Mouse (Mus musculus): ENCODE measurements at regions not wholly inside any gene's neighbourhood (a gene's known extent, or its start where the extent isn't known, plus 50 kb on each side); places are given as distances from the start of the nearest gene placed in this dataset.

GRCm38 (mm10) chr6:147416592-147416991, 59.0 kb upstream of the Ccdc91 start:
- H3K27me3 ChIP-seq (ENCODE audit: control insufficient read depth, insufficient read depth, low read length): no peaks in the 10 kb centered on the region
- no peaks in the 10 kb centered on the region for H3K36me3 ChIP-seq (replicated peaks; ENCODE audit: control insufficient read depth, insufficient read depth)
- no peaks in the 10 kb centered on the region for H3K4me1 ChIP-seq (replicated peaks; ENCODE audit: control insufficient read depth, insufficient read depth, low read length)
- H3K9ac ChIP-seq: no peak overlapping the region
- no peak overlapping the region for H3K27ac ChIP-seq
- ATAC-seq (ENCODE audit: low FRiP score) (no peak), DNase-seq (ENCODE audit: low spot score) (no peak)
- H3K4me3 ChIP-seq (replicated peaks; ENCODE audit: low read length): no peak overlapping the region
- H3K4me2 ChIP-seq (replicated peaks): no peak overlapping the region
- 81% methylated on average over 3 of the region's 3 CpGs for WGBS
- H3K9me3 ChIP-seq (ENCODE audit: control insufficient read depth, low read length): no peaks in the 10 kb centered on the region

GRCm38 (mm10) chr6:147413713-147414112, 61.9 kb upstream of the Ccdc91 start:
- no peak for DNase-seq (ENCODE audit: low spot score)
- no peak for ATAC-seq (ENCODE audit: low FRiP score)
- Histone ChIP-seq H3K4me3 (replicated peaks; ENCODE audit: low read length) (no peak overlapping the region), H3K4me1 (replicated peaks; ENCODE audit: control insufficient read depth, insufficient read depth, low read length) (no peaks in the 10 kb centered on the region), H3K27ac (no peak overlapping the region), H3K4me2 (replicated peaks) (no peak overlapping the region), H3K9me3 (ENCODE audit: control insufficient read depth, low read length) (no peaks in the 10 kb centered on the region), H3K36me3 (replicated peaks; ENCODE audit: control insufficient read depth, insufficient read depth) (no peaks in the 10 kb centered on the region), H3K27me3 (ENCODE audit: control insufficient read depth, insufficient read depth, low read length) (no peaks in the 10 kb centered on the region), H3K9ac (no peak overlapping the region)
- 90% methylated on average over 3 of the region's 3 CpGs for WGBS

- H3K4me3 ChIP-seq (replicated peaks; ENCODE audit: low read length): no peak overlapping the region
- DNase-seq (ENCODE audit: low spot score): no peak
- no peaks in the 10 kb centered on the region for H3K4me1 ChIP-seq (replicated peaks; ENCODE audit: control insufficient read depth, insufficient read depth, low read length)
- H3K9ac ChIP-seq: no peak overlapping the region
- 92% methylated on average over 6 of the region's 6 CpGs for WGBS
- no peak overlapping the region for H3K4me2 ChIP-seq (replicated peaks)
- no peak overlapping the region for H3K27ac ChIP-seq
- no peaks in the 10 kb centered on the region for H3K36me3 ChIP-seq (replicated peaks; ENCODE audit: control insufficient read depth, insufficient read depth)
- no peaks in the 10 kb centered on the region for H3K27me3 ChIP-seq (ENCODE audit: control insufficient read depth, insufficient read depth, low read length)
- no peak for ATAC-seq (ENCODE audit: low FRiP score)
- no peaks in the 10 kb centered on the region for H3K9me3 ChIP-seq (ENCODE audit: control insufficient read depth, low read length)
Measured at GRCm38 (mm10) chr6:147397984-147398383, 77.6 kb upstream of the Ccdc91 start.

DNA sequence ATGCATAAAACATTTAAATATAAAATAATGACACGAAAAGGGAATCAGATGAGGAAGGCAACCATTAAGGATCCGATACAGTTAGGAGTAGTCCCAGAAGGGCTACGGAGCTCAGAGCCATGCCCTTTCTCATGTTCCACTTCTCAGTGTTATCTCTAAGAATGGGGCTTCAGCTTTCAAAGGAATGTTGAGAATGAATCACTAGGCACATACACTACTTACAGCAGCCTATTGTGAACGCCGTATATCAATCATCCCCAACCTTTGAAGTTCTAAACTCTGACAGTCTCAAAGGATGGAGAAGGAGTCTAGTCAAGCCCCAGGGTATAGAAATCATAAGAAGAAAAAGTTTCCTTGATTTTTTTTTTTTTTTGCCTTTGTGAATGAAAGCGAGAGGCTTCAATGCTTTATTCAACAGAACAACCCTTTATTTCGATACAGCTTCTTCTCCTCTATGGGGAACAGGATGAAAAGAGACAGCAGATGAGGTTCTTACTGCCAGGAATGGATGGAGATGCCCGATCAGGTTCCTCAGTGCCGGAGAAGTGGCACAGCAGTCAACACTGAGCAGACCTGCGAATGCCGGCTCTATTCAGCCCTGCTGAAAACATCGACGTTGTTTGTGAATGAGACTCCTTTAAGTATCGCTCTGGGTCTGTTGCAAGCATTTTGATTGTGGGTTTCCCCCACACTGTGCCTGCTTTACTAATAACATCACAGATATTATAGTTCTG, 84.0 kb upstream of the Ccdc91 start:
- H3K4me1 ChIP-seq (replicated peaks; ENCODE audit: control insufficient read depth, insufficient read depth, low read length): no peaks in the 10 kb centered on the region
- no peak overlapping the region for H3K4me3 ChIP-seq (replicated peaks; ENCODE audit: low read length)
- H3K9ac ChIP-seq: no peak overlapping the region
- no peaks in the 10 kb centered on the region for H3K36me3 ChIP-seq (replicated peaks; ENCODE audit: control insufficient read depth, insufficient read depth)
- H3K4me2 ChIP-seq (replicated peaks): 0 out of 2 replicates have a peak overlapping the region, but pooled peaks have one; percentile 15
- H3K27ac ChIP-seq: no peak overlapping the region
- 28% methylated on average over 14 of the region's 14 CpGs for WGBS
- H3K9me3 ChIP-seq (ENCODE audit: control insufficient read depth, low read length): no peaks in the 10 kb centered on the region
- ATAC-seq (ENCODE audit: low FRiP score): no peak
- H3K27me3 ChIP-seq (ENCODE audit: control insufficient read depth, insufficient read depth, low read length): no peaks in the 10 kb centered on the region
- no peak for DNase-seq (ENCODE audit: low spot score)

- ATAC-seq (ENCODE audit: low FRiP score) (no peak), DNase-seq (ENCODE audit: low spot score) (no peak)
- Histone ChIP-seq H3K4me1 (replicated peaks; ENCODE audit: control insufficient read depth, insufficient read depth, low read length) (no peaks in the 10 kb centered on the region), H3K9ac (no peak overlapping the region), H3K36me3 (replicated peaks; ENCODE audit: control insufficient read depth, insufficient read depth) (no peaks in the 10 kb centered on the region), H3K27ac (no peak overlapping the region), H3K4me2 (replicated peaks) (no peak overlapping the region), H3K9me3 (ENCODE audit: control insufficient read depth, low read length) (no peaks in the 10 kb centered on the region), H3K4me3 (replicated peaks; ENCODE audit: low read length) (no peak overlapping the region), H3K27me3 (ENCODE audit: control insufficient read depth, insufficient read depth, low read length) (no peaks in the 10 kb centered on the region)
- WGBS: 79% methylated on average over 5 of the region's 5 CpGs
Measured at GRCm38 (mm10) chr6:147390499-147390898, 85.1 kb upstream of the Ccdc91 start.

- Histone ChIP-seq H3K27me3 (ENCODE audit: control insufficient read depth, insufficient read depth, low read length) (no peaks in the 10 kb centered on the region), H3K9me3 (ENCODE audit: control insufficient read depth, low read length) (no peaks in the 10 kb centered on the region), H3K9ac (no peak overlapping the region), H3K4me3 (replicated peaks; ENCODE audit: low read length) (no peak overlapping the region), H3K4me1 (replicated peaks; ENCODE audit: control insufficient read depth, insufficient read depth, low read length) (no peaks in the 10 kb centered on the region), H3K4me2 (replicated peaks) (no peak overlapping the region), H3K36me3 (replicated peaks; ENCODE audit: control insufficient read depth, insufficient read depth) (no peaks in the 10 kb centered on the region), H3K27ac (no peak overlapping the region)
- no peak for ATAC-seq (ENCODE audit: low FRiP score)
- 18% methylated on average over 2 of the region's 2 CpGs for WGBS
- DNase-seq (ENCODE audit: low spot score): no peak
Measured at GRCm38 (mm10) chr6:147388727-147389126, 86.9 kb upstream of the Ccdc91 start.

DNA sequence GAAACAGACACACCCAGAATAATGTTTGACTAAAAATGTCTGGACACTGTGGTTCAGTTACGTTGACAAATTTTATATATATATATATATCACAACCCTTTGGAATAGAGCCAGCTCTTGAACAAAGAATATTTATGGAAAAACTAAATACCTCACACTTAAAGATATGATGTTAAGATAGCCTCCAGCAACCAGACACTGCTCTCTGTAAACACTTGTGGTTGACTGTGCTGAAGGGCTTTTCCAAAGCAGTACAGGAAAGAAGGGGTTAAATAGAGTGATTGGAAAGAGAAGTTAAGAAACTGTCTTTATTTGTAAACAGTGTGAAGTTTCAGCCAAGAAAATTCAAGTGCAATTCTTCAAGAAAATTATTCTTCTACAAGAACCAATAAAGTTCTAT, 90.0 kb upstream of the Ccdc91 start:
- no peak for ATAC-seq (ENCODE audit: low FRiP score)
- Histone ChIP-seq H3K9me3 (ENCODE audit: control insufficient read depth, low read length) (no peaks in the 10 kb centered on the region), H3K36me3 (replicated peaks; ENCODE audit: control insufficient read depth, insufficient read depth) (no peaks in the 10 kb centered on the region), H3K4me2 (replicated peaks) (no peak overlapping the region), H3K4me1 (replicated peaks; ENCODE audit: control insufficient read depth, insufficient read depth, low read length) (no peaks in the 10 kb centered on the region), H3K4me3 (replicated peaks; ENCODE audit: low read length) (no peak overlapping the region), H3K9ac (no peak overlapping the region), H3K27me3 (ENCODE audit: control insufficient read depth, insufficient read depth, low read length) (no peaks in the 10 kb centered on the region), H3K27ac (no peak overlapping the region)
- no peak for DNase-seq (ENCODE audit: low spot score)
- WGBS: 94% methylated on average over 1 of the region's 1 CpGs

DNA sequence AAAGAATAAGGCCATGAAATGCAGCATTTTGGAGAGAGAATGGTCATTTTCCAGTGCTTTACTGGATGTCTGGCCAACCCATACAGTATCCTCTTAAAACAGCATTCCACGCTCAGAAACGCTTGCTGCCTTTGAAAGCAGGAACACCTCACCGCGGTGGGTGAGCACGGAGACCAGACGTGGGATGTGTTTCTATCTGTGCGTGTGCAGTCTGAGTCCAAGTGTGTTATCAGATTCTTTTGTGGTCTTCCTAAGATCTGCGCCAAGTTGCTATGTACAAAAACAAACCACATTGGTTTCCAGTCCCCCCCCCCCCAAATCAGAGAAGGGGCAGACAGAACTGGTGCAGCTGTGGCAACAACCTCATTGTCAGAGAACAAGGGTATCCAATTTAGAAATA, 95.1 kb upstream of the Ccdc91 start:
- H3K9me3 ChIP-seq (ENCODE audit: control insufficient read depth, low read length): no peaks in the 10 kb centered on the region
- no peak overlapping the region for H3K4me3 ChIP-seq (replicated peaks; ENCODE audit: low read length)
- DNase-seq (ENCODE audit: low spot score): no peak
- H3K4me2 ChIP-seq (replicated peaks): no peak overlapping the region
- H3K9ac ChIP-seq: no peak overlapping the region
- no peaks in the 10 kb centered on the region for H3K36me3 ChIP-seq (replicated peaks; ENCODE audit: control insufficient read depth, insufficient read depth)
- ATAC-seq (ENCODE audit: low FRiP score): no peak
- 81% methylated on average over 8 of the region's 8 CpGs for WGBS
- H3K27me3 ChIP-seq (ENCODE audit: control insufficient read depth, insufficient read depth, low read length): no peaks in the 10 kb centered on the region
- H3K27ac ChIP-seq: no peak overlapping the region
- no peaks in the 10 kb centered on the region for H3K4me1 ChIP-seq (replicated peaks; ENCODE audit: control insufficient read depth, insufficient read depth, low read length)

GRCm38 (mm10) chr6:147377679-147378078, 97.9 kb upstream of the Ccdc91 start:
- H3K4me2 ChIP-seq (replicated peaks): no peak overlapping the region
- no peak overlapping the region for H3K4me3 ChIP-seq (replicated peaks; ENCODE audit: low read length)
- no peaks in the 10 kb centered on the region for H3K27me3 ChIP-seq (ENCODE audit: control insufficient read depth, insufficient read depth, low read length)
- H3K27ac ChIP-seq: no peak overlapping the region
- DNase-seq (ENCODE audit: low spot score): no peak
- WGBS: 97% methylated on average over 3 of the region's 3 CpGs
- H3K9me3 ChIP-seq (ENCODE audit: control insufficient read depth, low read length): no peaks in the 10 kb centered on the region
- no peak for ATAC-seq (ENCODE audit: low FRiP score)
- no peaks in the 10 kb centered on the region for H3K36me3 ChIP-seq (replicated peaks; ENCODE audit: control insufficient read depth, insufficient read depth)
- H3K4me1 ChIP-seq (replicated peaks; ENCODE audit: control insufficient read depth, insufficient read depth, low read length): no peaks in the 10 kb centered on the region
- H3K9ac ChIP-seq: no peak overlapping the region

- DNase-seq (ENCODE audit: low spot score) (no peak), ATAC-seq (ENCODE audit: low FRiP score) (no peak)
- no peak overlapping the region for H3K4me2 ChIP-seq (replicated peaks)
- no peaks in the 10 kb centered on the region for H3K4me1 ChIP-seq (replicated peaks; ENCODE audit: control insufficient read depth, insufficient read depth, low read length)
- H3K9ac ChIP-seq: no peak overlapping the region
- H3K4me3 ChIP-seq (replicated peaks; ENCODE audit: low read length): no peak overlapping the region
- no peak overlapping the region for H3K27ac ChIP-seq
- H3K9me3 ChIP-seq (ENCODE audit: control insufficient read depth, low read length): no peaks in the 10 kb centered on the region
- WGBS: 68% methylated on average over 4 of the region's 4 CpGs
- no peaks in the 10 kb centered on the region for H3K36me3 ChIP-seq (replicated peaks; ENCODE audit: control insufficient read depth, insufficient read depth)
- H3K27me3 ChIP-seq (ENCODE audit: control insufficient read depth, insufficient read depth, low read length): no peaks in the 10 kb centered on the region
Measured at GRCm38 (mm10) chr6:147371737-147372136, 103.9 kb upstream of the Ccdc91 start.

Measured in hindbrain, embryonic 14.5 days (tissue).